Mouse (Mus musculus) cerebellum, adult 9-11 months (tissue): Measurements from ENCODE around the gene Dpp10.
A peak's percentile ranks its signal among the peaks of the same experiment; 100 is the strongest.

ENCODE experiments used
- DNase-seq: peaks from one replicate; pipeline ENCODE4 v3.0.0; 2022

Dpp10 gene

DNA sequence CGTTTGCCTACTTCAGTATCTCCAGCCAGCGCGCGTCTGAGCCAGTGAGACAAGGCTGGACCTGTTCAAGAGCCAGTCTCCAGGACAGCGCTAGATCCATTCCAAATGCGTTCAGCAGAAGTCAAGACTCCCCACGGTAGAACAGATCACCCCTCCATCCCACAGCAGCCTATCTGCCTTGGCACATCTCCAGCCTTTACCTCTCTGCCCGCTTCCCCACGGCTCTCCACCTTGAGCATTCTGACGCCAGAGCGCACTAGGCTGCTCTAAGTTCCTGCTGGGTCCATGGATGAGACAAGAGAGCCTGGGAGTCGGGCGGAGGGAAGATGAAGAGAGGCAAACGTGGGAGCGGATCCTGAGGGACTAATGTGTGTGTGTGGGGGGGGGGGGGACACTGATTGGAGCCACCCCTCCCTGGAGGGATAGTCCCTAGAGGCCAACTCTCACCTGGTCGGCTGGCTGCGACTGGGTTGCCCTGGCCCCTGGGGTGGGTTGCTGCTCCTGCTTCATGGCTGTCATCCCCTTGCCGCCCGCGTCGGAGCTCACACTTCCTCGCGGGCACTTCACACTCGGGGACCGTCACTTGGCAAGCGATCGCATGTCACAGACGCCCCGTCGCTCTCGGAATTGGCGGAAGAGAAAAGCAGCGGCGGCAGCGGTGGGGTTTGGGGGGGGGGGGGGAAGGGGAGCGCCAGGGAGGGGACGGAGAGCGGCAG lies at the start of gene Dpp10:
Dpp10 (minus strand) TSS at position 635 of the 716 bp plus-strand sequence.
- DNase-seq, result peak; percentile 67

DNA sequence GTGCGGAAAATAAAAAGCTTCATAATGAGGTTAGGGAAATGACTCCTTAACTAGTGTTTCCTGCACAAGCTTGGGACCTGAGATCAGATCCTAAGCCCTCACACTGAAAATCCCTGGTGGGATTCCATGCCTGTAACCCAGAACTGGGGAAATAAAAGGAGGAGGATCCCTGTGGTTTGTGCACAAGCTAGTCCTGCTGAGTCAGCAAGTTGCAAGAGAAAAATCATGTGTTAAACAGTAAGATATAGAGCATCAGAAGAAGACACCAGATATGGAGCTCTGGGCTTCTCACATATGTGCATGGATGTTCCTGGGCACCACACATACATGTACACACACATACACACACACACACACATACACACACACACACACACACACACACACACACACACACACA lies 3.2 kb upstream of the Dpp10 start:
- no peak for DNase-seq

DNA sequence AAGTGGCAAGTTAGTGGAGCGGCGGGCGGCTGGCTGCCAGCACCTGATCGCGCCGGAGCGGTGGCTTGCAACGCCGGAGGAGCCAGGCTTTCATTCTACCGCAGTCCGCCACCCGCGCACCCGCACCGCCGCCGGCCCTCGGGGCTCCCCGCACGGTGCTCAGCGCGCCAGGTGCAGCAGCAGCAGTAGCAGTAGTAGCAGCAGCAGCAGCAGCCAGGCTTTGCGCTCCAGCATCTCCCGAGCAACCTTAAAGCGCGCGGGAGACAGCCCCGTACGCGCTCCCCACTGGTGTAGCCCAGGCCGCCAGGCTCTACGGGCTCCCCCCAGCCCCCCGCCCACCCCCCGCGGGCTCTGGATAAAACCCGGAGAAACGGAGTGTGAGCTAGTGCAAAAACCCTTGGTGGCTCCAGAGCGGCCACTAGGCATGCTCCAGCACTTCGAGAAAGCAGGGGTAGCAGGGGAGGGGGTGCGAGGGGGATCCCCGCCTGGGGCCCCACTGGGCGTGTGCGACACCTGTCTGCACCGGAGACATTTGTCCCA lies 472 bp upstream of the Dpp10 start:
- DNase-seq, result peak; percentile 75

DNA sequence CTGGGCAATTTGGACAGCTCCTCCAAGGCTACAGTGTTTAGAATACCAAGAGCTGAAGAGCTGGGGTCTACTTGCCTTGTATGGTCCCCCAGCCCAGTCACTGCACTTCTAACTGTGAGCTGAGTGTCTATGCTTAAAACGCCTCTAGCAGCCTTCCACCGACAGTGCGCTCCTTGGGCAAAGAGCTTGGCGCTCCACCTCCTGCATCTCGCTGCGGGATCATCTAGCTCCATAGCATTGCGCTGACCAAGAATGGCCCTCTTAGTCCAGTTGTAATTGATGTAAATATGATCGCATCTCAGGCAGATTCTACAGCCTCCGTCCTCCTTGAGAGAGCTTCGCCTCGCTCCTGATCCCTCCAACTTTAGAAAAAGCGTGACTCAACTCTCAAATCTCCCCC lies 1.2 kb downstream of the Dpp10 start:
- peak; percentile 46 for DNase-seq

DNA sequence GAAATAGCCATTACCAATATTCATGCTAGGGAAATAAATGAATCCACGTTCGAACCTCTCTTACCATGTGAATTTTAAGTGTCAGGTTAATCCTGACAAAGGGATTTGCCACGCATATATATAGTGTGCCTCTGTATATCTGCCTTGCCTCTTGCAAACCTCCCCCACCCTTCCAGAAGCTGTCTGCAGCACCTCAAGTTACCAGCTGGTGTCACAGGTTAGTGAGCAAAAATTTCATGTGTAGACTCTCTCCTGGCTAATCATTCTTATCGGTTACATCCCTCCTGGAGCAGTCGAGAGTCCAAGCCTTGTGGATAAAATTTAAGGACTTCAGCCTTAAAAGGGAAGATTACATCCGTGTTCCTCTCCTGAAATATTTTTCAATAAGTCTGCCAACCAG lies 1.9 kb downstream of the Dpp10 start:
- DNase-seq, result peak; percentile 38

DNA sequence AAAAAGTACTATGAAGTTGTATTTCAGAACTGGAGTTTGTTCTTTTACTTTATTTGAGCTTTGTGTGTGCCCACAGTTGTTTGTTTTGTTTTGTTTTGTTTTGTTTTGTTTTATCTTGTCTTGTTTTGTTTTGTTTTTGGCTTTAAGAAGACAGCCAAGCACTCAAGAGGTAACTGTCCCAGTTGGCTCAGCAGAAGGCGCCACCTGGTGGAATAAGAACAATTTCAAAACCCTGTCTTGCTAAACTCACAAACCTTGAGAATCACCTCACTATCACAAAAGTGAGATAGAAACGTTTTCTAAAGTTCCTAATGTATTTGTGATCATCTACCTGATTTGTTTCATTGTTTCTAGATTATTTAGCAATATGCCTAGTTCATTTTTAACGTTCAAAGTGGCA lies 3.8 kb downstream of the Dpp10 start:
- peak; percentile 41 for DNase-seq

DNA sequence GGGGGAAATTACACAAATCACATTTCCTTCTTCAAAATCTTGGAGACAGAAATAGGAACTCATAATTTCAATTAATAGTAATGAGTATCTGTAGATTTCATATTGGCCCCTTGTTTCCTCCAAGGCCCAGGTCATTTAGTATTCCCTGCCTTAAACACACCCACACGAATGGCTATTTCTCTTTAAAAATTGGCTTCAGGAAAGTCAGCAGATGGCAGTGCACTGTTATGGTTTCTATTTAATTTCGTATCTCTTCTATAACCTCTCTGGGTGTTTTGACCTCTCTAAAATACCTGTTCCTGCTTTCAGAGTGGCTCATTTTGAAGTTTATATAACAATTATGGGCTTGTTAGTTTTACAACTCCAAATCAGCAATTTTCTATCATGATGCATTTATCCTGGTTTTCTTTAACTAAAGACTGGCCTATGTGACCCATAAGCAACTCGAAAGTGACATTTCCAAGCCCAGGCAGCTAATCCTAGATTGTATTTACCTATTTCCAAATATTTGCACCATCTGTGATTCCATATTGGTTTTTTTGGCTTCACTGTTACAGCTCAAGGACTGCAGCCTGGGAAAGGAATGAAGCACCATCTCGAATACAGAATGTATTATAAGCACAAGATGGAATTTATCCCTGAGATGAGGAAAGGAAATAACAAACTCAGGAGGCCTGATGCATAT lies 9.9 kb downstream of the Dpp10 start:
- DNase-seq, result peak; percentile 42

DNA sequence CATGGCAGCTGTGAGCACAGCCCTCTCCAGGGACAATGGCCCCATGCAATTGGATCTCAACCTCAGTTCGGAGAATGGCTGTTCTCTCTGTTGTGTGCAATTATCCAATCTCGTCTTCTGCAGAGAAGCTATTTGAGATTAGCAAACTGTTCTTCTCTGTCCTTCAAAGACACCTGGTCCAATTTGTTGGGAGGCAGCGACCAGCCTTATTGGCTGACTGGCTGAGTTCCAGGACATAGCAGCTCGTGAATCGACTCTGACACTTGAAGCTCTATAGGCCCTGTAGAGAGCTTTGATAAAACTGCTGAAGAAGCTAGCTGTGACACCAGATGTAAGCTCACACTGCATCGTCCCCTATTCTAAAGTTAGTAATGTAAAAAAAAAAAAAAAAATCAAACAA lies 12.7 kb downstream of the Dpp10 start:
- no peak for DNase-seq

DNA sequence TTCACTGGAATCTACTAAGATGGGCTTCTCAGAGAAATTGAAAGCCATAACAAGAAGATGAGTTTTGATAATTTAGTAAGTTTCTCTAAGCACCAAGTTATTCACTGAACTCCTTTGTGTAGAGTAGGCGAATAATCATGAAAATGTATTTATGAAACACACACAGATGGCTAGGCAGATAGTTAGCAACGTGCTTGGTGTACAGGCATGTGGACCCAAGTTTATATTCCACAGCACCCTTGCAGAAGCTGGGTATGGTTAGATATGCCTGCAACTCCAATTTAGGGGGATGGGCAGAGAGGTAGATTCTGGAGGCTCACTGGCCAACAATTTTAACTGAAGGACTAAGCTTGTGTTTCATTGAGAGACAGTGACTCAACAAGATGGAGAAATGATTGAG lies 13.4 kb downstream of the Dpp10 start:
- no peak for DNase-seq

DNA sequence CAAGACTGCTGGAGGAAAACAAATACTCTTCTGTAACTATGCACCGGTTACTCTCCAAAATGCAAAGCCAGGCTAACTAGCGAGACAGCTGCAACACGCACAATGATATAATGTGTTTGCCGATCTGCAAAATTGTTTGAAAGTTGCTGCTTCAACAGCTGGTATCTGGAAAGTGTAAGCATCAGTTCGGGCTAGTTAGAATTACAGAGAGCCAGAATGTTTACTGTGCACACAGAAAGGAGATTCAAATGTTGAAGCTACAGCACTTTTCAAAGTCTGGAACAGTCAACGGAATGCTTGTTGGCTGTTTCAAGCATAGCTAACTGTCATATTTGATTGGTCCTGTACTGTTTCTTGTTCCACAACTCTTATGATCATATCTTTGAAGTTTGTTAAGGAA lies 42.6 kb downstream of the Dpp10 start:
- no peak for DNase-seq

DNA sequence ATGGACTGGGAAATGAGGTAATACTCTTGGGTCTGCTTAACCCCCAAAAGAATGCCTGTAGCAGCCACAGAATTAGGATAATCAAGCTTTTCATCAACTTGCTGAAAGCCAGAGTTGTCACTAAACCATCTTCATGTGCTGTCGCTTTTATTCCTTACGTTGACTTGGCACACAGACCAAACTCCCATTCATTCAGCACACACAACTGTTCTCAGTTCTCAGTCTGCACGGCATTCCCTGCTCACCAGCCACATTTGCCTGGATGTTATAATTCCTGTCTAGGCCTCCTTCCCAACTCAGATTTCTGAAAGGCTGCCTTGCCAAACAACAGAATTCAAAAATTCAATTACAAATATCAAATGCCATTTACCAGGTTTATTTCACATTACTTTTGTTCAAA lies 49.6 kb downstream of the Dpp10 start:
- DNase-seq, result no peak

DNA sequence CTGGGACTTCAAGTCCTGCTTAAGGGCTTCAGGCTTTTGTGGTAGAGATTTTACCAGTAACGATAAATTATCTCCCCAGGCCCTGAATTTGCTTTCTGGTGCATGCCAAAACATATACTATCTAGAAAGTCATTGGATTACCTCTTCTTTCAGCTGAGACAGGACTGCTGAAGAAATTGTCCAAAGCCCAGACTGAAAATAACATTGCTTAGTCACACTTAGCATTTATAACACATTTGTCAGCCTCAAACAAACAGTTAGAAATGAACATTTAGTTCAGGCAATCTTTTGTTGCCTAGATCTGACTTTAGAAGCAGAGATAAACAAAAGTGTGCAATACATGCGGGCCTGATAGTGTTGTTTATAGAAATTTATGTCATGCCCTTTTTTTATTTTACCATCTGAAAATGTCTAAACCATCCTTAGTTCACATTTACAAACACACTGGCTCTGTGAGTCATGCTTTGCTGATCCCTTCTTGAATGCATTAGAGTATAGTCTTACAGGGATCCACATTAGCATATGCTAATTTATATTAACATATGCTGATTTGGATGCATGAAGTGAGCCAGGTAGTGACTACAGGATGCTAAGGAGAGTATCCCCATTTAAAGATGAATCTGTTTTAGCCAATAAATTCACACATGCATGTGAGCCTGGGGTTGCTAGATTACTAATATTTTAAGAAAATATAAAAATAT lies 59.9 kb downstream of the Dpp10 start:
- no peak for DNase-seq

DNA sequence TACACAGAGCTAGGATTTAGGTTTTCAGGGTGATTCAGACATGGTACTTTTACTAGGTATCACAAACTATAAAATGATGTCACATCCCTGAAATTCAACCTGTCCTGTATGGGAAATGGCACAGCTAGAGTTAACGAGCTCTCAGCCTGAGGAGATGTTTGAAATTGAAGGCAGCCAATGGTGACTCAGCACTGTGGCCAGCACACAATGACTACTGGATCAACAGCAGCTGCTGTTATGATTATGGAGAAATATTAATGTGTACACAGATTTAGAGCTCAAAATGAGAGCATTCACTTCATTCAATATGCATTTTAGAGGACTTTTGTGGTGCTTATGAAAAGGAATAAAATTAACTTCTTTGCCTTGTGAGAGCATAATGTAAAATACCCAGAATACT lies 66.8 kb downstream of the Dpp10 start:
- no peak for DNase-seq

DNA sequence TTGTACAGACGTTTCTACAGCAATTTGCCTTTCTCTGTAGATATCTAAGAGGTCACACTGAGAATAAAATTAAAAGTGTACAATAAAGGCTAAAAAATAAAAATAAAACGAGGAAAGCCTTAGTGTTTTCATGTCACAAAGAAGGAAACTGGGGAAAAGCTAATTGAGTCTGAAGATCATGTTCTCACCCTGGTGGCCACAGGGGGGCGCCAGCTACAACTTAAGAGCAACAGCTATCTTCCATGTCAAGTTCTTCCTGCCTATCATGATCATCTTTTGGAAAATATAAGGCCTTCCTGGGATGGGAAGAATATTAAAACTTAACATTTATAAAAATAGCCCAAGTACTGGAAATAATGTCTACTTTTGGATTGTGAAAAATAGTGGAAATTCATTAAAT lies 70.7 kb downstream of the Dpp10 start:
- peak; percentile 17 for DNase-seq

DNA sequence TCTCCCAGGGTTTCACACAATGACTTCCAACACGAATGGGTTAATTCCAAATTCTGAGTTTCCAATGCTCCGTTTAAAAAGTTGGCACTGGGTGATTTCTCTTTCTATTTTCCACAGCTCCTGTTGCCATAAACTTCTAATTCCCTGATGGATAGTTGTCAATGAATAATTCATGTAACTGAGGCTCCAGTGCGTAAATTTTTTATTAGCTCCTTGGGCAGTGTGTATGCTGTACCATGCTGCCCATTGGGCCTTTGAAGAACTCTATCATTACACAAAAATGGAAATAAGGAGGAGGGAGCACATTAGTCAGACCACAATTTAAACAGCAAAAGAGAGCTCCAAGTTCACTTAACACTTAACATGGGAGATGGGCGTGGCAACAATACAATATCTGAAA lies 99.2 kb downstream of the Dpp10 start:
- no peak for DNase-seq

DNA sequence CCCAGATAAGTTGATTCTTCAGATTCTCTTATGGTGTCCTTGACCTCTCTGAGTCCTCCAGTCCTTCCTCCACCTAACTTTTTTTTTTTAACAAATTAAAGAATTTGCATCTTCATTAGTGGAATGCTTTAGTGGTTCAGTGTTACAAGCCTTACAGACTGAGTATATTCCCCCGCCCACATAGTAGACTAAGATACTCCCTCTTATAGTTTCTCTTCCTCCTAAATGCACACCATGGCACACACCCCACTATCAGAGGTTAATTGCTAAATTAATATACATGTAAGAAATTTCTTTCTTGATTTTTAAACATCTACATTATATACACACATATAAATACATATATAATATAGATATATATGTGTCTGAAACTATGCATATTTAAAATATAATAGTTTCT lies 104.5 kb downstream of the Dpp10 start:
- DNase-seq, result no peak

DNA sequence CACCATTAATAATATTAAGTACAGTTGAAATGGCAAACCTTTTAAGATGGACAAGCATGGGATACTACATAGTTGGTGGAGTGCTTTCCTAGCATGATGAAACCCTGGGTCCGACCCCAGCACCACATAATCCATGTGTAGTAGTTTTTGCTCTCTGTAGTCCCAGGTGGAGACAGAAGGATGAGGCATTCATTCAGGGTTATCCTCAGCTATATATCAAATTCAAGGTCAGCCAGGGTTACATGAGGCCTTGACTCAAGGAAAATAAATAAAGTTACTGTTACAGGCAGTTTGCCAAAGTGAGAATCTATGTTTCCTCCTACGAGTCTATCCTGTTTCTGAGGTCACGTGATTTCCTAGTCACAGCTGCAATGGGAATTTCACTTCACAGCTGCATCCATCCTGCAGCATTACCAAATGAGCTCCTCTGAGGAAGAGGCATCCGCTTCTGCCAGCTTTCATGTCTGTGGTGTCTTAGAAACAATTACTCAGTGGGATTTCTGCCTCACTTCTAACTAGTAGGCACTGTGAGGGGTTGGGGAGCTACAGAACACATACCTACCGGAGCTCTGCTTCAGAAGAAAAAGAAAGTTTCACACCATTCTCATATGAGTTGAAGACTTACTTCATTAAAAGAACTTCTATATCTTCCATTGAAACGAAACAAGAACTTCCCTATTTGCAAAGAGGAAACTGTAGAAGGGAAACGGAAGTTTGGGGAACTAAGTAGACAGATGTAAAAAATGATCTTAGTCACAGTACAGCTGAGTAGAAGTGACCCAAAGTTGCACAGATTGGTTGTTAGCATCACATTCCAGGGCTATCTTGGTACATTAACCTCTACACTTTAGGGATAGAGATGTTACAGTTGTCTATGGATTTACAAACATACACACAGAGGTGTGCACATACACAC lies 111.3 kb downstream of the Dpp10 start:
- no peak for DNase-seq

DNA sequence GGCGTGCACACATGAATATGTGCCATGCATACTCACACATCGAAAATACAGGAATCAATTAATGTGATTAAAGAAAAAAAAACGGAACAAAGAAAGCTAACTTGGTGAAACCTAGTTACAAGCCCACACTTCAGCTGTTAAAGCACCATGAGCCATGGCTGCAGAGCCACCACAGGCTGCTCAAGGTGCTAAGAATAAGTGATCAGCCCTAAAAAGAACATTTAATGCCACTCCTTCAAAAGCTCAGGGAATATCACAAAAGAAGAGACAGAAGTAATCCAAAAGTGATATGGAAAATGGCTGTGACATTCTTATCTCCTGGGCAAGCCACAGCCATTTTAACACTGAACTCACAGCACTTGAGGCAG lies 117.4 kb downstream of the Dpp10 start:
- DNase-seq, result no peak

DNA sequence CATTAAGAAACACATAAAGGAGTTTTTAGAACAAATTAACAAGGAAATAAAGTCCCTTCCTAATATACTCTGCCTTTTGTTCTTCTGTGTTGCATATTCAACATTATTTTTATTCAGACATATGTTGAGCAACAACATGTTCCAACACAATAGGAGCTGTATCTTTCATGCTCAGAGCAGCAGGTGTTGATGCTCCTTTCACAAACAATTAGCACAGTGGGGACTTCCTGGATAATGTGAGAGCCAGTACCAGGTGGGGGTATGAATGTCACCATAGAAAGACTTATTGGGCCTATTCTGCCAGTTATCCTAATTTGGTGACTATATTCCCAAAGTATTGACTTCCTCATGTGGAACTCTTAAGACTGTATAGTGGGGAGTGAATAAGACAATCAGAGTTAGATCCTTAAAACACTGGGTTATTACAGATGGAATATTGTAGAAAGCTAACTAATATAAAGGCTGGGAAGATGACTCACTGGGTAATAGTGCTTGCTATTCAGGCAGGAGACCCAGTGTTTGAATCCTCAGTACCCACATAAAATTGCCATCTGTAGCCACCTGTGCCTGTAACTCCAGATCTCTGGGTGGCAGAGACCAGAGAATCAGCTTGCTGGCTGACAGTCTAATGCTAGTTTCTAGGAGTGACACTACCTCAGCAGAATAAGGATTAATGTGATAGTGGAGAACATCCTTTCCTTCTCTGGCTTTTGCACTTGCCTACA lies 117.9 kb downstream of the Dpp10 start:
- peak; percentile 25 for DNase-seq

DNA sequence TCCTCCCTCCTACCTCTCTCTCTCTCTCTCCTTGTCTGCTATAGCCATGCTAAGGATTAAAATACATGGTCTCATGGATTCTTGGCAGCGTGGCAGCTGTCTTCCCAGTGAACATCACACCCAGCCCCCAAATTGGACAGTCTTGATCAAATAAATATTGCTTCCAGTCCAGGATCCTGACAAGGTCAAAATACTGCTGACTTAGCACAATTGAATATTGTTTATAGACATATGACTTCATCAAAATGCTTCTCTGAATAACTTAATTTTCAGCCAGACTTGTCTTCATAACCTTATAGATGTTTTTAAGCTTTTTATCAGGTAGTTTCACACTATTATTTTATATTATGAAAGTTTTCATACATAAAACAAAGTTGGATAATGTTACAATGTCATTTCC lies 120.5 kb downstream of the Dpp10 start:
- DNase-seq, result no peak

DNA sequence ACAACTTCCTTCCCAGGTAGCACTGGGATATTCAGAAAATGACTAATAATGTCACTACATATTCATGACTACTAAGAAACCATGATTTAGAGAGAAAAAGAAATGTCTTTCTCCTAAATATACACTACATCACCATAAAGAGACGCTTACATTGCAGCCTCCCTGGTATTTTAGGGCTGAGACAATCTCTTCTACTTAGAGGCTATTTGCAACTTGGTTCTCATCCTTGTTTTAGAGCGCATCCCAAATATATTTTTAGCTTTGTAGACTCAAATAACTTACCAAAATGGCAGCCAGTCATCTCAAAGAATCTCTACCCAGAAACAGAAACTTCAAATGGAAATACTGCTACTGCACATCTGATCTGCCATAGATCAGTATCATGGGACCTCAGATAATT lies 121.5 kb downstream of the Dpp10 start:
- DNase-seq, result no peak

DNA sequence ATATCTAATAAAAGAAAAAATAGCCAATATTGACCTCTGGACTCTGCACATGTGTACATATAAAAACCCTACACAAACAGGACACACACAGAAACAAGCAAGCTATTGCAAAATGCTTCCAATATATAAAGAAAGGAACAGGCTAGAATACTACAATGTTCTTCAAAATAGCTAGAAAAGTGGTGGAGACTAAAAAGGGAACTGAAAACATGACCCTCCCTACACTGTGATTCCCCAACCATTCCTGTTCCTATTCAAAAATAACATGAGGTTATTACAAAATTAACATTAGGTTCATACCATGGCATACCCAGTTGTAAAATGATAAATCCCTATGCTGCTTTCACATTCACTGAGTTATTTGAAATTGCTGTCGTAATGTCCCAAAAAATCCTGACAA lies 125.8 kb downstream of the Dpp10 start:
- DNase-seq, result no peak
